Mouse (Mus musculus): Measurements from ENCODE around the gene Atp6v0a2.
A peak's percentile ranks its signal among the peaks of the same experiment; 100 is the strongest.
"Not testable (repeated sequence)": the region's sequence is repeated elsewhere in the genome, so short reads cannot be mapped to it uniquely, and the experiment has no call there.

The Atp6v0a2 gene

DNA sequence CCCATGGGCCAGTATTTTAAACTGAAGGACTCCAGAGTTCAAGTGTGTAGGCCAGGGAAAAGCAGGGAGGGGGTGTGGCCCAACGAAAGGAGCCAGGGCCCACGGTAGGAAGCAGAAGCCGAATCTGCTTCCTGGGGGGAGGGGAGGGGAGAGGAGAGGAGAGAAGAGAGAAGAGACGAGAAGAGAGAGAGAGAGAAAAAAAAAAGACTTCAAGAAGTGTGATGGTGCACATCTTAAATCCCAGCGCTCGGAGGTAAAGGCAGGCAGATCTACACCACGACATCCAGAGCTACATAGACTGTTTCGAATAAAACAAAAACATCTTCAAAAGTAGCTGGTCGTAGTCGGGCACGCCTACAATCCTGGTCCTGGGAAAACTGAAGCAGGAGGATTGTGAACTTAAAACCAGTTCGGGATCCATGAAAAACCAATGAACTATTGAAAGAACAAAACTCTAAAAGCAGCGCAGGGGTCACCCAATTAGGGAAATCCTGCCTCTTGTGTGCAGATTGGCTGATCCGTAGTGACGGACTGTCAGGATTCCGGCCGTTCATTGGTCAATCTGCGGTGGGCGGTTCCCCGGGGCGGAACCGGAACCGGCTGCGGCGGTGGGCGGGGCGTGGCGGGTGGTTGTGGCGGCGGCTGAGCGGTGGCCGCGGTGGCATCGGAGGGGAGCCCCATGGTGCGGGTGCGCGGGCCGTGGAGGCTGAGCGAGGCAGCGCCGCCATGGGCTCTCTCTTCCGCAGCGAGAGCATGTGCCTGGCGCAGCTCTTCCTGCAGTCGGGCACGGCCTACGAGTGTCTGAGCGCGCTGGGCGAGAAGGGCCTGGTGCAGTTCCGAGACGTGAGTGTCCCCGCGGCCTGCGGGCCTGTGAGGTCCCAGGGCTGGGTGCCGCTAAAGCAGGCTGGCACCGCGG, at the start of gene Atp6v0a2:
Atp6v0a2 (plus strand) TSS at position 129 of the 916 bp plus-strand sequence.
- DNase-seq = peak; percentile 89 to 96

DNA sequence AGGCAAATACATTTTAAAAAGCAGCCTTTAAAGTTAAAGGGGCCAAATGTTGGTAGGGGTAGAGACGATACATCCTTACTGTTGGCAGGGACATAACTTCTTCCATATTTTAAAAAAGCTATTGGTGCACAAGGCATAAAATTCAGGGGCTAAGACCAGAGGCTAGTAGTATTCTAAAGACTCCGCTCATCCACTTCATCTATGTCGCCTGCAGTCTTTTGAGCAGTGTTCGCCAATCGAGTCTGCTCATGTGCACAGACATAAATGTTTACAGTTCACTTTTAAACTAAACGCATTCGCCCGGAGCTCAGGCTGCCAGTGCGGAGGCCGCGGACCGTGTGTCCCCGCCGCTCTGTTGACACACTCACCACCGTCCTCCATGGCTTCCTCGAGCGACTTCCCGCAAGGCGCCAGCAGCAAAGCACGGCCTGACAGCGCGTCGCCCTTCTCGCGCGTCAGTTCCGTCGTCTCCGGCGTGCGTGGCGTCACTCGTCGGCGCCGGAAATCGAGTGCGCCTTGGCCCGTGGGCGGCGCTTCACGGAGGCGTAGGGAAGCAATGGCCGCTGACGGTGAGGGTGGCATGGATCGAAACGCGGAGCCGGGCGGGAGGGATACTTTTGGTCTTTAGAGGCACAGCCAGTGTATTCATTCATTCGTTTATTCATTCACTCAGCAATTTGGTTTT, 49.6 kb upstream of the Atp6v0a2 start, which contains the start of the genes Eif2b1 and Gtf2h3:
Eif2b1 (minus strand) TSS at position 499 of the 685 bp plus-strand sequence.
Gtf2h3 (plus strand) TSS at position 508 of the 685 bp plus-strand sequence.
- peak; percentile 84 to 92 for DNase-seq

DNA sequence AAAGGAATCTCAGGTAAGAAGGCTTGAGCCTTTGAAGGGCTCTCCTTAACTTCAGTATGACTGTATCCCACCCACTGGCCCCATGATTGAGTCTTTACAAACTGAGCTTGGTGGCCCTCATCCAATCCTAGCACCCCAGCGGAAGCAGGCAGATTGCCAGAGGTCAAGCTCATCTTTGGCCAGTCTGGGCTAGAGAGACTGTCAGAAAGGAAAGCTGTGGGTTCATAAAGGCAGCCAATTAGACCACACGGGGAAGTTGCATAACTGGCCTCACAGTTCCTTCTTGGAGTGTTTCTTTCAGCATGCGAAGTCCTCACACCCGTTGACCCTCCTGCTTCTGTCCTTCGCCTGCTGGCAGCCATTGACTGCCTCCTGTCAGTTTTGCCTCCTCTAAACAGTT, 45.9 kb upstream of the Atp6v0a2 start:
- no peak for DNase-seq

DNA sequence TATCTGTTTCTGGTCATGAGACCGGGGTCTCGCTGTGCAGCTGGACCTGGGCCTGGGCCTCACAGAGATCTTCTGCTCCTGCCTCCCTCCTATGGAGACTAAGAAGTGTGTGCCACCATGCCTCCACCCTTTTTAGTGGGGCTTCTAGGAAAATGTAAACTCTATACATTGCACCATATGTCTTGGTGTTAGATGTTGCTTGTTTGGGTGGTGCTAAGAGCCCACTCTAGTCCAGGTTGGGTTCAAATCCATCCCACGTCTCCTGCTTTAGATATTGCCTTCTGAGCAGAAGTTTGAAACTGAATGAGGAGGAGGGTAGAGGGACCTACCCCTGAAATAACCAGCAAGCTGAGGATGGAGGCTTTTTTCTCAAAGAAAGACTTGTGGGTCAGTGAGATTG, 35.6 kb upstream of the Atp6v0a2 start:
- no peak for DNase-seq

DNA sequence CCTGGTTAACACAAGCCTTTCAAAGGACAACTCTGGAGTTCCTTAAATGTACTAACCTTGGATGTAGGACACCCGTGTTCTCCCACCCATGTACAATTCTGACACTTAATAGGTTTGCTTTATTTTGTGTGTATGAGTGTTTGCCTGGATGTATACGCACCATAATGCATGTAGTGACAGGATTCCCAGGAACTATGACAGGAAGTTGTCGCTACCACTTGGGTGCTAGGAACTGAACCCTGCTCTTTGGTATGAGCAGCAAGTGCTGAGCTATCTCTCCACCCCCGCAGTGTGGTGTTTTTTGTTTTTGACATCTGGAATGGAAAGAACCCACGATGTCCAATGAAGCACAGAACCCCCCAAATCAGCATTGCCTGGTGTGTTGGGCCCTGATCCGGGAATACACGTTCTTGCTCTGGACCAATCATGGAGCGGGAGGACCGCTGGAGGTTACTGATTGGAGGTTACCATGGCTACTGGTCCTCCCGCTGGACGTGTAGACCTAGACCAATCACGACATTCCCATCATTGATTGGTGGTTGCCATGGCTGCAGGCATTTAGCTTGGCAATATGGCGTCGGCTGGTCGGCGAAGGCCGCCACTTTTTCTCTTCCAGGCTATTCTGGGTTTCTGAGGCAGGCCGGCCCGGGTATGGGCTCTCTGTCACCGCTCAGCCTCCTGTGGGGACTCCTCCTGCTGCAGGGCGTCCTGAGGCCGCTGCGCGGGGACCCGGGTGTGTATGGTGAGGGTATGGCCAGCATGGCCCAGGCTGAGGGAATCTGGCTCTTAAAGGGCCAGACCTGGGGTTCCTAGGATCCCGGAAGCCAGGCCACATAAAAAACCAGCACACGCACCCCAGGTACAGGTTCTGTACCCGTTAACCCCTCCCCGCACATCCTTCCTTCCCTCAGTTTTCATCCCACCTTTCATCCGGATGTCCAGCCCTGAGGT, 29.9 kb upstream of the Atp6v0a2 start:
- DNase-seq = peak; percentile 49 to 56

DNA sequence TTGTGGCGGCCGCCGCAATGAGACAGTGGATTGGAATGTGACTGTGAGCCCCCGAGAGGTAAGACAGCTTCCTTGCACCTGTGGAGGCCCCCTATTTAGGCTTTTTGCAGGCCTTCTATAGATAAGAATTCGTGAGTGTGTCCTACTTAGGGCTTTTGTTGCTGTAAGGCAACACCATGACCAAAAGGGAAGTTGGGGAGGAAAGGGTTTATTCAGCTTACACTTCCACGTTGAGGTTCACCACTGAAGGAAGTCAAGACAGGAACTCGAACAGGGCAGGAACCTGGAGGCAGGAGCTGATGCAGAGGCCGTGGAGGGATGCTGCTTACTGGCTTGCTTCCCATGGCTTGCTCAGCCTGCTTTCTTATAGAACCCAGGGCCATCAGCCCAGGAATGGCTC, 28.6 kb upstream of the Atp6v0a2 start:
- not testable (repeated sequence) for DNase-seq

DNA sequence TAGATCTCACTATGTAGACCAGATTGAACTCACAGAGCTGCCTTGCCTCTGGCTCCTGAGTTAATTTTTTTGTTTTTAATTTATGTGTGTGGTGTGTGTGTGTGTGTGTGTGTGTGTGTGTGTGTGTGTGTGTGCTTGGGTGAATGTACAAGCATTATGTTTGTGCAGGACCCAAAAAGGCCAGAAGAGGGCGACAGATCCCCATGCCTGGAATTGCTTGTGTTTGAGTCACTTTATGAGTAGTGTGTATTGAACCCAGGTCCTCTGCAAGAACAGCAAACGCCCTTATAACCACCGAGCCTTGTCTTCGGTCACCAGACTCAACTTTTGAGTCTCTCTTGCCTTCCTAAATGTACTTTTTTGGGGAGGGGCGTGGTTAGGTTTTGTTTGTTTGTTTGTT, 26.0 kb upstream of the Atp6v0a2 start:
- DNase-seq = peak in 1 of 2 experiments; percentile 55

DNA sequence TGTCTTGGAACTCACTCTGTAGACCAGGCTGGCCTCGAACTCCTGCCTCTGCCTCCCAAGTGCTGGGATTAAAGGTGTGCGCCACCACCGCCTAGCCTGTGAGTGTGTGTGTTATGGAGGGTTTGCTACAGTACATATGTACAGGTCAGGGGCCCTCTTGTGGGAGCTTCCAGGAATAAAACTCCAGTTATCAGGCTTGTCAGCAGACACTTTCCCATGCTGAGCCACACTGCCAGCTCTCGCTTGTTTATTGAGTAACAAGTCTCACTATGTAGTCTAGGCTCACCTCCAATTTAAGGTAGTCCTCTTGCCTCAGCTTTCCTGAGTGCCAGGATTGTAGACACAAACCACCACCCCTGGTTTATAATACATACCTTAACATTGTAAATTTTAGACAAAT, 24.1 kb upstream of the Atp6v0a2 start:
- no peak for DNase-seq

DNA sequence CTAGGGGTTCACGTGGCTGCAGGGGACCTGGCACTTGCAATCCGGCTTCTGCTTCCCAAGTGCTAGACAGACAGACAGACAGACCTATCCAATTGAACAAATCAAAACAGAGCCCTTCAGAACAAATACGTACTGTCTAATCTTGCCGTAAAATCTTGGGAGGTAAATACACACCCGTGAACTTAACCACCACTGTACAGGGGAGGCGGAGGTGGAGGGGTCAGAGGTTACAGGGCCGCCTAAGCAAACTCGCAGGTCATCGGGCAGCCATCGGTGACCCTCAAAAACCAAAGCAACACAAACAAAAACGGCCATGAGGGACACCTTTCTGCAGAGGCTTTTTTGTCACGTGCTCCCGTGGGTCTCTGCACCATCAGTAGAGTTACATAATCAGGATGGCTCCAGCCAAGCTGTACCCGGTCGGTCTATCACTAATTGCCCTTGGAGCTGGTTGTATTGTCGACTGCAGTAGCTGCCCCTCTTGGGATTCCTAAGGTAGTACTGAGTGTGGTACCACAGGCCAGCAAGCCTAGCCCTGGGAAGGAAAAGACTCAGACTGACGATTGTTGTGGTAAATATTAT, 23.2 kb upstream of the Atp6v0a2 start:
- no peak for DNase-seq

DNA sequence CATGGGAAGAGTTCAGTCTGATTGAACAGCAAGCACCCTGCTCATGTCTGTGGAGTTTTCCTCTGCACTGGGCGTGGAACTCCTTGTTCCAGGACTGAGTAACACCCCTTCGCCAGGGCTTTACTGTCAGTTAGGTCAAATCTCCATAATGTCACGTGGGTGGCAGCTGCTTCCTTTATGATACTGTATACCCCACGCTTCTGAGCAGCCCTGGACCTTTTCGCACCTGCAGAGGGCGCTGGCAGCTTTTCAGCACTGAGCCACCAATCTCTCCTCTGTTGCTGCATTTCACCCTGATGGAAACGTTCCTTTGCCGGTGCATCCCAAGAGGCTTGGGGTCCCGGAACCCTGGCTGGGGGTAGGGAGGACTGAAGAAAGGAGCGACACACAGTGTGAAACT, 17.4 kb upstream of the Atp6v0a2 start:
- no peak for DNase-seq

DNA sequence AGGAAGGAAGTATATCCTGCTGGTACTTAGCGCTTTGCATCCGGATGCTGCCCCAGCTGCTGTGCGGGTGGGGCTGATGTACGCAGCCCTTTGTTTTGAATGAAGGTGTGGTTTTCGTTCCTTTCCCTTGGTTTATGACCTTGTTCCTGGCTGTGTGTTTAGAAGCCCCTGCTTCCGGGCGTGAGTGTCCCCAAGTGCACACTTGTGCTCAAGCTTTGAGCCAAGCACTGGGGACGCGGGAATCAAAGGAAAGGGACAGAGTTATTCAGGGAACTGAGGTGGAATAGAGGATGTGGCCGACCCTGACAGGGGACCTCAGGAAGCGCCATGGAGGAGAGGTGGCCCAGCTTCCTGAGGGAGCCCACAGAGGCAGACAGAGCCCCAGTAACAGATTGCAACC, 13.7 kb upstream of the Atp6v0a2 start:
- no peak for DNase-seq

DNA sequence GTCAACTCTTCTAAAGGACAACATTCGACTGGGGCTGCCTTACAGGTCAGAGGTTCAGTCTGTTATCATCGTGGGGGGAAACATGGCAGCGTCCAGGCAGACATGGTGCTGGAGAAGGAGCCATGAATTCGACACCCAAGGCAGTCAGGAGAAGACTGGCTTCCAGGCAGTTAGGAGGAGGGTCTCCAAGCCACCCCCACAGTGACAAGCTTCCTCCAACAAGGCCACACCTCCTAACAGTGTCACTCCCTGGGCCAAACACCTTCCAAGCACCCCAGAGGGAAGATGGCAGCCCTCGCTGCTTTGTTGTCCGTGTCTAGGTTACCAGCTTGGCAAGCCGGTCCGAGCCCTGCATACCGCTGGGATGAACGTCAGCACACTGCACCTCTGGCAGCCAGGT, 9.7 kb upstream of the Atp6v0a2 start:
- DNase-seq = no peak

DNA sequence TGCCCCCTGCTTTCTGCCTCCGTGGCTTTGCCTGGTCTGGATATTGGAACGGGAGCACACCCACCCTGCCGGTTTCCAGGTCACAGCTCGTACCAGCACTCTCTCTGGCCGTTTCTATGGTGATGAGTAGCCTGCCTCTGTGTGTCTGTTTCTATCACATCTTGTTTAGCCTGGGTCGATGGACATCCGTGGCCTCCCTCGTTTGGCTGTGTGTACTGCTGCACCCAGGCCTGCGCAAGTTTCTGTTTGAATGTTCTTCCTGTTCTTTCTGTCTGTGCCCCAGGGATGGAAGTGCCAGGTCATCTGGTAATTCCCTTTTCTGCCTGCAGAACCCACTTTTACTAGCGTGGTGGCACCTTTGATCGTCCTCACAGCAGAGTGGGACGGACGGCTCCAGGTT, 7.0 kb upstream of the Atp6v0a2 start:
- no peak for DNase-seq

DNA sequence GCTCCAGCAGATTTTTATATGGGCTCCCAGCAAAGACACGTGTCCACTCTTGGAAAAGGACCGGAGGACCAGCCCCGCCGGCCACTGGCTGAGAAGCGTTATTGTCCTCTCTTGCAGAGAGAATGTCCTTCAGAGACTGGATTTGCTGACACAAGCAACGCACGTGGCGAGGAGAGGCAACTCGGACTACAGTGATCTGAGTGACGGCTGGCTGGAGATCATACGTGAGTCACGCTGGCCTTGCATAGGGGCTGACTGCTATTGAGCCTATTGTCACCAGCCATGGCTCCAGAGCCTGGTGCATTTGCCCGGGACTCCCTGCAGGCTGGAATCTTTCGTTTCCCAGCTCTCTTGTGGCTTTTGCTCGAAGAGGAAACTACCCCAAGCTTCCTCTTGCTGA, 5.5 kb upstream of the Atp6v0a2 start:
- DNase-seq = no peak

DNA sequence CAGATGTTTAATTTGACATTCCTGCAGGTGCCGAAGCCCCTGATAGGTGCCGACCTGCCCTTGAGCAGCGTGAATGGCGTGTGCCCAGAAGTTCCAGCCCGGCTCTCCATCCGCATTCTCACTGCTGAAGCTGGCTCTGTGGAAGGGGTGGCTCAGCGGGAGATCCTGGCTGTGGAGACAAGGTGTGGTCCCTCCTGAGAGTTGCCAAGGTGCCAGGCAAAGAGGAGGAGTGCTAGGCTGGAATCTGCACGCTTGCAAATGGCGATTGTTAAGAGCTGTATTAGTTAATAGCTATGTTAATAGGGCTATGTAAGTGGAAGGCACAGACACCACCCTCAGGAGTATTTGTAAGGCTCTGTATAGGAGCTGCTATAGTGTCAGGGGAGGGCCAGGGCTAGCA, 4.1 kb upstream of the Atp6v0a2 start:
- no peak for DNase-seq

DNA sequence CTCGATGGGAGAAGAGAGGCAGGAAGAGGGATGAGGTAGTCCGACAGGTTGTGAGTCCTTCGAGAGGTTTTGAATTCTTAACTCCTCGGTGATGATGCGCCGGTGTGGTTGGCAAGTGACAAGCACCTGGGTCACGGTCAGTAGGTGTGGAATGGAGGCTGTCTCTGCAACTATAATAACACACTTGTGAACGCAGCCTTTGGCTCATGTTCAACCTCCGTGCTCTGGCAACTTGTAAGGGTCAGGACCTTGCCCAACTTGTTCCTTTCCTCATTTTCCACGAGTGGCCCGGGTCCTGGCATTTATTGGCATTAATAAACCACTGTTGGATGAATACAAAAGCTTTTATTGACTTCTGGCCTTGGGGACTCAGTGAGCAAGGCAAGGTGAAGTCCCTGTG, 1.3 kb downstream of the Atp6v0a2 start:
- no peak for DNase-seq

DNA sequence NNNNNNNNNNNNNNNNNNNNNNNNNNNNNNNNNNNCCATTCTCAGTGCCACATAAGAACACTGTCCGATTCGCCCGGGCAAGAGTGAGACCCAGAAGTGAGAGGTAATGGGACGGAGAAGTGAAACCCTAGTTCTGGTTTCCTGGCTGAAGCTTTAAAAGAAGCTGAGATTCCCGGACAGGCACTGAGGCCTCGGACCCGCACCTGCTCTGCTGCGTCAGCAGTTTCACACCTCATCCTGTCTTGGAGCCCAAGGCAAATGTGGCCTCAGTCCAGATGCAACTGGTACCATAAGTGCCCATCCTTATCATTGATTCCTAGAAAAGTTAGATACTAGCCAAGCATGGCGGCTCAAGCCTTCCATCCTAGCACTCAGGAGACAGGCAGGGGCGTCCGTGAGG, 3.3 kb downstream of the Atp6v0a2 start:
- no peak for DNase-seq

DNA sequence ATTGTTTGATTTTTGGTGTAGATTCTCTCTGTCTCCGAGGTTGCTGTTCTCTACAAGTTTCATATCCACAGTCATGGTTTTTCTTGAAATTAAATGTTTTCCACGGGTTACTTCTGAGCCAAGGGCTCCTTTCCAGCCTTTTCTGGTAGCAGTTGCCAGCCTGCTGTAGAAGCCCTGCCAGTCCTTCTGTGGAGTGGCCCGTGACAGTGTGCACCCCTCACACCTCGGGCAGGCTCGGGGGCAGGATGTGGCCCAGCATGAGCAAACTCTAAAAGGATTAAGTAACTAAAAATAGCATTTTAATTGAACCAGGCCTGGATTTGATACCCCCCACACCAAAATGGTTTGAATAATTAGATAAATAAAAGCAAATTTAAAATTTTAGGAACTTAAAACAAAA, 4.1 kb downstream of the Atp6v0a2 start:
- no peak for DNase-seq

DNA sequence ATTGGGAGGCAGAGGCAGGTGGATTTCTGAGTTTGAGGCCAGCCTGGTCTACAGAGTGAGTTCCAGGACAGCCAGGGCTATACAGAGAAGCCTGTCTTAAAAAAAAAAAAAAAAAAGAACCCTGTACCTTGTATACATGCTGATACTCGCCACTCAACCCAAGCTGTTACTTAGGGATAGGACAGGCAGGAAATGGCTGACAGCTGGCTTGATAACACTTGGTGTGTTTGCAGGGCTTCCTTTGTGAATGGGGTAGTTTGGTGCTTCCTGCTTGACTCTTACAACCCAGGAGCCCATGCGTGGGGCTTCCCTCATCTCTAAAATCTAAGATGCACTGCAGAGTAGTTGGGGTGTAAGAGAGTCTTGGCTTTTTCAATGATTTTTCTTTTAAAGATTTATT, 5.0 kb downstream of the Atp6v0a2 start:
- no peak for DNase-seq

DNA sequence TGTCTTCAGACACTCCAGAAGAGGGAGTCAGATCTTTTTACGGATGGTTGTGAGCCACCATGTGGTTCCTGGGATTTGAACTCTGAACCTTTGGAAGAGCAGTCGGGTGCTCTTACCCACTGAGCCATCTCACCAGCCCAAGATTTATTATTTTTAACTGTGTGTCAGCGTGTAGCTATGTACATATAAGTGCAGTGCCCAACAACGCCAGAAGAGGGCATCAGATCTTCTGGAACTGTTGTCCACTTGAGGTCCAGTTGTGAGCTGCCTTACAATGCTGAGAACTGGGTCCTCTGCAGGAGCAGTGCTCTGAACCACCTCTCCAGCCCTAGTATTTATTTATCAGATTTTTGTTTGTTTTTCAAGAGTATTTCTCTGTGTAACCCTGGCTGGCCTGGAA, 6.7 kb downstream of the Atp6v0a2 start:
- not testable (repeated sequence) for DNase-seq

DNA sequence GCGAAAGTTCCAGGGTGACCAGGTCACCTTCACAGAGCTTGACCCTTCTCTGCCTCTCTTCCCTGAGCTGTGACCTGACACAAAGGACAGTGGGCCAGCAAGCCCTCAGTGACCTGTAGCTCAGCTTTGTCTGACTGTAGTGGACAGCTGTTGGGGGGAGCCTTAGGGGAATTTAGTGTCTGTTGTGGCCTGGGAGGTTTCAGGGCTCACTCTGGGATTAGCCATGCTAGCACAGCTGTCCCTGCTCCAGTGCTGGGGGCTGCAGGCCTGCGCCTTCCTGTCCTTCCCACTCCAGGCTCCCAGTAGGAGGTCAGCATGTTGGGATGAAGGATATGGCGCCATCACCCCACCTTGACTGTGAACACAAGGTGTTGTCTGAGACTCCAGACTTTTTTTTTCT, 7.8 kb downstream of the Atp6v0a2 start:
- no peak for DNase-seq

DNA sequence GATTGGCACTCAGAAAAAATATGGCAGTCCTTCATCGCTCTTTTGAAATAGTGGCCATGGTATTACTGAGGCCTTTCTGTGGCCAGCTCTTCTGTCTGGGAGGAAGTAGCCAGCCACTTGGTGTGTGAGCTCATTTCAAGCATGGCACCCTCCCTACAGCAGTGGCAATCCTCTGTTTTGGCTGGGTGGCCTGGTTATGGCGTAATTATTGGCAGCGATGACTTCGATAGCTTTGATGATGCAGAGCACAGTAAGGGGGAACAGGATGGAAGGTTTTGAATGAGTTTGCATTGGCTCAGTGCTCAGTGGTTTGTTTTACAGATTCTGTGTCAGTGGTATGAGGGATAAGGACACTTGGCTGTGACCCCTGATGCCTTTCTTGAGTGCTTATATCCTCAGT, 8.3 kb downstream of the Atp6v0a2 start:
- no peak for DNase-seq
